Comparison of ENCODE assay signal across 10 mouse cellular contexts in genomic region chr2:75019459-75019858, GRCm38 (mm10).
A peak's percentile ranks its signal among the peaks of the same experiment; 100 is the strongest.
DNase-seq lines count a peak whose midpoint lies in the region; ATAC-seq and TF ChIP-seq lines count a peak whose summit lies in the region.
"Had no signal": no experiment of that assay in that cellular context is flagged by ENCODE, and none has a peak within 500 bp of the region (broad histone marks: within the 10 kb centered on the region; RNA-seq: fewer than 3 reads in every experiment).

No protein-coding gene starts in this region.

- H3K9ac ChIP-seq in lung, postnatal 0 days (replicated peaks; ENCODE audit: low read depth): no peak overlapping the region
- no peak overlapping the region for H3K9ac ChIP-seq in heart, embryonic 13.5 days
- H3K9ac ChIP-seq in stomach, postnatal 0 days (ENCODE audit: low read length): no peak overlapping the region
- H3K9ac ChIP-seq: intestine, embryonic 15.5 days had no signal

- H3K4me3 ChIP-seq in lung, postnatal 0 days (ENCODE audit: low read depth, low read length): no peak overlapping the region
- H3K4me3 ChIP-seq in heart, embryonic 13.5 days: no peak overlapping the region
- H3K4me3 ChIP-seq in stomach, postnatal 0 days (ENCODE audit: low read depth, low read length): no peak overlapping the region
- H3K4me3 ChIP-seq: intestine, embryonic 15.5 days; megakaryocyte, embryonic 14.5 days had no signal

- intact Hi-C loops in left cerebral cortex, postnatal 4 days (cut with DNase I): no loop called here

- TF ChIP-seq EP300 in lung, postnatal 0 days (IDR thresholded peaks at IDR 0.05): peak; percentile 67
- no peak for TF ChIP-seq EP300 in stomach, postnatal 0 days (optimal IDR thresholded peaks at IDR 0.05)

- H3K27ac ChIP-seq in lung, postnatal 0 days (ENCODE audit: low read length): no peak overlapping the region
- 0 out of 2 replicates have a peak overlapping the region, but pooled peaks have one; percentile 32 for H3K27ac ChIP-seq in heart, embryonic 13.5 days (replicated peaks)
- H3K27ac ChIP-seq in stomach, postnatal 0 days (replicated peaks): no peak overlapping the region
- H3K27ac ChIP-seq: intestine, embryonic 15.5 days had no signal

- DNase-seq in lung, postnatal 0 days (ENCODE audit: low spot score): peak; percentile 6
- DNase-seq in lung, postnatal 36 days: no peak
- peak; percentile 45 to 53 for DNase-seq in kidney, postnatal 36 days
- DNase-seq in thymus, postnatal 4 days: peak; percentile 72
- DNase-seq in left cerebral cortex, postnatal 4 days: no peak
- DNase-seq in cerebellum, postnatal 4 days (ENCODE audit: low spot score in 2 of 2): no peak
- DNase-seq in stomach, postnatal 0 days (ENCODE audit: low spot score): no peak

- WGBS in lung, postnatal 0 days: 44% methylated on average over 7 of the region's 7 CpGs
- 56% methylated on average over 7 of the region's 7 CpGs for WGBS in heart, embryonic 13.5 days
- 68% methylated on average over 7 of the region's 7 CpGs for WGBS in stomach, postnatal 0 days

- no peaks in the 10 kb centered on the region for H3K27me3 ChIP-seq in lung, postnatal 0 days (replicated peaks; ENCODE audit: insufficient read depth, low read length)
- H3K27me3 ChIP-seq in heart, embryonic 13.5 days (replicated peaks): no peaks in the 10 kb centered on the region
- no peaks in the 10 kb centered on the region for H3K27me3 ChIP-seq in stomach, postnatal 0 days (ENCODE audit: control insufficient read depth, insufficient read depth, low read length)
- H3K27me3 ChIP-seq: intestine, embryonic 15.5 days had no signal

- H3K9me3 ChIP-seq in lung, postnatal 0 days (ENCODE audit: low read length): no peaks in the 10 kb centered on the region
- no peaks in the 10 kb centered on the region for H3K9me3 ChIP-seq in heart, embryonic 13.5 days
- H3K9me3 ChIP-seq in stomach, postnatal 0 days (ENCODE audit: control insufficient read depth, low read length): no peaks in the 10 kb centered on the region
- H3K9me3 ChIP-seq: intestine, embryonic 15.5 days had no signal

- ATAC-seq in lung, postnatal 0 days: no peak
- ATAC-seq in heart, embryonic 13.5 days (ENCODE audit: extremely low read depth, insufficient number of reproducible peaks, low FRiP score, low TSS enrichment): no peak
- ATAC-seq in stomach, postnatal 0 days (ENCODE audit: low FRiP score, low TSS enrichment): no peak
- ATAC-seq: intestine, embryonic 15.5 days had no signal

- H3K4me2 ChIP-seq in lung, postnatal 0 days (replicated peaks; ENCODE audit: low read depth, low read length): no peak overlapping the region
- H3K4me2 ChIP-seq in heart, embryonic 13.5 days: no peak overlapping the region
- H3K4me2 ChIP-seq in stomach, postnatal 0 days (replicated peaks; ENCODE audit: low read depth): no peak overlapping the region
- H3K4me2 ChIP-seq: intestine, embryonic 15.5 days had no signal

- TF ChIP-seq CTCF in lung, postnatal 0 days (IDR thresholded peaks at IDR 0.05): no peak
- TF ChIP-seq CTCF in stomach, postnatal 0 days (IDR thresholded peaks at IDR 0.05; ENCODE audit: low read depth): no peak

- no peaks in the 10 kb centered on the region for H3K36me3 ChIP-seq in lung, postnatal 0 days (ENCODE audit: insufficient read depth, low read length)
- no peaks in the 10 kb centered on the region for H3K36me3 ChIP-seq in heart, embryonic 13.5 days
- no peaks in the 10 kb centered on the region for H3K36me3 ChIP-seq in stomach, postnatal 0 days (ENCODE audit: control insufficient read depth, insufficient read depth, low read length)
- H3K36me3 ChIP-seq: intestine, embryonic 15.5 days had no signal

- no peaks in the 10 kb centered on the region for H3K4me1 ChIP-seq in lung, postnatal 0 days (ENCODE audit: insufficient read depth, low read depth, low read length)
- H3K4me1 ChIP-seq in heart, embryonic 13.5 days: 0 out of 2 replicates have a peak, but pooled peaks cover 7% of the 10 kb centered on the region
- no peaks in the 10 kb centered on the region for H3K4me1 ChIP-seq in stomach, postnatal 0 days (replicated peaks; ENCODE audit: control insufficient read depth, insufficient read depth)
- H3K4me1 ChIP-seq: megakaryocyte, embryonic 14.5 days had no signal

Comparison
In these comparisons a context has a peak if more than half of its experiments do, and no peak if none do; other contexts are left out.
1. DNase-seq: peak in lung, postnatal 0 days (single experiment), kidney, postnatal 36 days (2 of 2) and thymus, postnatal 4 days (single experiment); none in lung, postnatal 36 days (single experiment), left cerebral cortex, postnatal 4 days (single experiment), cerebellum, postnatal 4 days (0 of 2) and stomach, postnatal 0 days (single experiment).